Mouse (Mus musculus) hindbrain, embryonic 13.5 days (tissue): ENCODE results near the gene Cxcl15. TPM values are rescaled to one million over a fixed set of nuclear protein-coding genes. Genes with fewer than 3 reads are reported as not detected.

ENCODE experiments used
- microRNA-seq: library from miRNA; unstranded; fragments of <30 nt; microRNA quantifications from one replicate; pipeline ENCODE4, GENCODE M21; 2016
- polyA plus RNA-seq: library from polyadenylated mRNA; unstranded; fragments of >200 nt; fragmentation: Nextera tagmentation; extraction: Ambion mirVana; gene quantifications from 2 replicates; pipeline ENCODE4 v1.2.1, GENCODE M21; 2015

Gene Cxcl15
- polyA plus RNA-seq, 1 experiment from 2014 or later = not detected

Small RNA genes within 50 kb of the gene (microRNA-seq; reads per million reads assigned to microRNA genes)
- gene Gm24322 = not detected

Other genes starting within 250 kb of the Cxcl15 start
- gene 5830473C10Rik, start 233.4 kb upstream of the Cxcl15 start, polyA plus RNA-seq = not detected in 2 replicates
- gene Rassf6, start 153.9 kb upstream of the Cxcl15 start, polyA plus RNA-seq = 0.87 and 1.0 TPM in 2 replicates
- gene Cxcl5, start 35.2 kb upstream of the Cxcl15 start, polyA plus RNA-seq = 0.14 and 0.17 TPM in 2 replicates
- gene Ppbp, start 26.0 kb upstream of the Cxcl15 start, polyA plus RNA-seq = 4.0 and 4.4 TPM in 2 replicates
- 43.6 and 55.5 TPM in 2 replicates for gene Pf4, start 22.1 kb upstream of the Cxcl15 start, polyA plus RNA-seq
- not detected in 2 replicates for gene Cxcl3, start 8.4 kb upstream of the Cxcl15 start, polyA plus RNA-seq
- 0.21 TPM in 1 of 2 replicates, not detected in the other for gene Cxcl1, start 96.7 kb downstream of the Cxcl15 start, polyA plus RNA-seq
- not detected in 2 replicates for gene Cxcl2, start 109.3 kb downstream of the Cxcl15 start, polyA plus RNA-seq
- 77.7 and 87.5 TPM in 2 replicates for gene Mthfd2l, start 136.6 kb downstream of the Cxcl15 start, polyA plus RNA-seq
- not detected in 2 replicates for gene Epgn, start 232.9 kb downstream of the Cxcl15 start, polyA plus RNA-seq